Mouse (Mus musculus): Measurements from ENCODE around the gene Tdrd12. TPM values are rescaled to one million over a fixed set of nuclear protein-coding genes. Genes with fewer than 3 reads are reported as not detected.
"Not testable (repeated sequence)": the region's sequence is repeated elsewhere in the genome, so short reads cannot be mapped to it uniquely, and the experiment has no call there.

The Tdrd12 gene
- total RNA-seq, 2 experiments from 2014 or later, result 0.42 TPM; not detected in 1

GRCm38 (mm10) chr7:35557577-35557976 lies 20.0 kb upstream of the Tdrd12 start:
- intact Hi-C loops (cut with DNase I), result loop anchor here (2.0 to 10.0 kb wide), 3 partner anchors 29 to 197 kb away; partner anchors contain the start of genes Ankrd27, Dpy19l3 and Pdcd5
- DNase-seq (ENCODE audit: low spot score), result no peak

GRCm38 (mm10) chr7:35556905-35557304 lies 19.4 kb upstream of the Tdrd12 start:
- intact Hi-C loops (cut with DNase I), result loop anchor here (2.0 to 10.0 kb wide), 3 partner anchors 30 to 198 kb away; partner anchors contain the start of genes Ankrd27, Dpy19l3 and Pdcd5
- no peak for DNase-seq (ENCODE audit: low spot score)

GRCm38 (mm10) chr7:35556205-35556603 lies 18.7 kb upstream of the Tdrd12 start, which contains the start of gene Nudt19:
Gene Nudt19, minus strand, starts transcription at chr7:35556304.
- intact Hi-C loops (cut with DNase I), result loop anchor here (2.0 to 10.0 kb wide), 3 partner anchors 31 to 199 kb away; partner anchors contain the start of genes Ankrd27, Dpy19l3 and Pdcd5
- DNase-seq (ENCODE audit: low spot score), result no peak

GRCm38 (mm10) chr7:35555224-35556204 lies 18.0 kb upstream of the Tdrd12 start:
- intact Hi-C loops (cut with DNase I), result loop anchor here (2.0 to 10.0 kb wide), 3 partner anchors 31 to 199 kb away; partner anchors contain the start of genes Ankrd27, Dpy19l3 and Pdcd5
- DNase-seq (ENCODE audit: low spot score), result peak; percentile 77

- no peak for DNase-seq (ENCODE audit: low spot score)
These were observed 17.1 kb upstream of the Tdrd12 start for GRCm38 (mm10) chr7:35554605-35555175.

GRCm38 (mm10) chr7:35553751-35554604 lies 16.4 kb upstream of the Tdrd12 start:
- DNase-seq (ENCODE audit: low spot score), result no peak
- intact Hi-C loops (cut with DNase I), result loop anchor here (10.0 kb wide), 1 partner anchor 201 kb away; the partner anchor contains the start of gene Dpy19l3

More at GRCm38 (mm10) chr7:35554605-35555175, 17.1 kb upstream of the Tdrd12 start:
- intact Hi-C loops (cut with DNase I), result loop anchor here (5.0 to 10.0 kb wide), 2 partner anchors 93 to 200 kb away; partner anchors contain the start of genes Dpy19l3 and Pdcd5

- DNase-seq (ENCODE audit: low spot score), result peak; percentile 4
- intact Hi-C loops (cut with DNase I), result loop anchor here (1.0 to 5.0 kb wide), 2 partner anchors 26 to 91 kb away; no protein-coding TSS in a partner anchor
These were observed 8.3 kb upstream of the Tdrd12 start for GRCm38 (mm10) chr7:35545881-35546280.

GRCm38 (mm10) chr7:35535750-35536512 lies 1.6 kb downstream of the Tdrd12 start:
- intact Hi-C loops (cut with DNase I), result no loop called here
- no peak for DNase-seq (ENCODE audit: low spot score)

- DNase-seq (ENCODE audit: low spot score); intact Hi-C loops (cut with DNase I): not testable (repeated sequence)
These were observed 7.0 kb downstream of the Tdrd12 start for GRCm38 (mm10) chr7:35530544-35530943.

- intact Hi-C loops (cut with DNase I), result no loop called here
These were observed 7.5 kb downstream of the Tdrd12 start for GRCm38 (mm10) chr7:35530026-35530425.

GRCm38 (mm10) chr7:35526795-35527194 lies 10.8 kb downstream of the Tdrd12 start:
- intact Hi-C loops (cut with DNase I), result no loop called here
- DNase-seq (ENCODE audit: low spot score), result no peak

More at GRCm38 (mm10) chr7:35530026-35530425, 7.5 kb downstream of the Tdrd12 start:
- DNase-seq (ENCODE audit: low spot score), result no peak

GRCm38 (mm10) chr7:35501995-35502394 lies 35.5 kb downstream of the Tdrd12 start:
- intact Hi-C loops (cut with DNase I), result no loop called here
- DNase-seq (ENCODE audit: low spot score), result no peak

GRCm38 (mm10) chr7:35497516-35497915 lies 40.0 kb downstream of the Tdrd12 start:
- intact Hi-C loops (cut with DNase I), result no loop called here
- no peak for DNase-seq (ENCODE audit: low spot score)

GRCm38 (mm10) chr7:35491005-35491404 lies 46.5 kb downstream of the Tdrd12 start:
- no peak for DNase-seq (ENCODE audit: low spot score)
- intact Hi-C loops (cut with DNase I), result no loop called here

- intact Hi-C loops (cut with DNase I), result no loop called here
- DNase-seq (ENCODE audit: low spot score), result no peak
These were observed 47.4 kb downstream of the Tdrd12 start for GRCm38 (mm10) chr7:35490186-35490585.

GRCm38 (mm10) chr7:35486553-35486952 lies 51.0 kb downstream of the Tdrd12 start:
- no peak for DNase-seq (ENCODE audit: low spot score)
- intact Hi-C loops (cut with DNase I), result no loop called here

- no peak for DNase-seq (ENCODE audit: low spot score)
- intact Hi-C loops (cut with DNase I), result no loop called here
These were observed 52.4 kb downstream of the Tdrd12 start for GRCm38 (mm10) chr7:35485126-35485525.

- intact Hi-C loops (cut with DNase I), result no loop called here
These were observed 61.1 kb downstream of the Tdrd12 start for GRCm38 (mm10) chr7:35476457-35476856.

GRCm38 (mm10) chr7:35470794-35471193 lies 66.8 kb downstream of the Tdrd12 start:
- no peak for DNase-seq (ENCODE audit: low spot score)
- intact Hi-C loops (cut with DNase I), result no loop called here

More at GRCm38 (mm10) chr7:35476457-35476856, 61.1 kb downstream of the Tdrd12 start:
- DNase-seq (ENCODE audit: low spot score), result no peak
